Mouse (Mus musculus) thymus, postnatal 10 days (tissue): ENCODE data around the gene Prpsap1.
"Not testable (repeated sequence)": the region's sequence is repeated elsewhere in the genome, so short reads cannot be mapped to it uniquely, and the experiment has no call there.

Experiments
- DNase-seq, 2 experiments: peaks; one replicate each; pipeline ENCODE4 v3.0.0; 2021; ENCODE audit warnings: low spot score in 2 of 2

The Prpsap1 gene

DNA sequence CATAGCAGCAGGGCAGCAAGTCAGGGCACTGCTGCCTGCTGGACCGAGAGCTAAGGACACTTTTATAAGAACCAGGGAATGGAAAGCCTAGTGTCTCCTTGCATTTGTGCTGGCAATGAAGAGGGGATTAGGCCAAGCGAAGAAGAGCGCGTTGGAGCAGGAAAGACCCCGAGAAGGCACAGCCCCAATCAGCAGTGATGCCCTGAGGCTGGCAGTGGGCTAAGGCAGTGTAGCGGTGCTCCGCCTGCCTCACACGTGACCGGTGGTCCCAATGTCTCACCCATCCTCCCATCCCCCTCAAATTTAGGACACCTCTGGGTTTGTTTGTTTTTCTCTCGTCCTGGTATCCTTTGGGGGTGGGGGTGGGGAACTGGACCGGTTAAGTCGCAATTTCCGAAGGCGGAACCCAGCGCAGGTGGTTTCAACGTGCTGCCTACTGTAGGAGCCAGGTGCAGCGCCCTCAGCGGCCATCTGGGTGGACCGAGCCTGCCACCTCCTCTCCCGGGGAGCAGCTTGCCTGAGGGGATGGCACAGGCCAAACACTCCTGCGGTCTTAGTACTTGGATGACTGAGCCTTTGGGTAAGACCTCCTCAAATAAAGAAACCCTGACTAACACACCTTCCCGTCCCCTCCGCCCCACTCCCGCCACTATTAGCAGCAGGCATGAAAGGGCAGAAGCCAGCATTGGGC is 21.5 kb upstream of the Prpsap1 start:
- DNase-seq: no peak

DNA sequence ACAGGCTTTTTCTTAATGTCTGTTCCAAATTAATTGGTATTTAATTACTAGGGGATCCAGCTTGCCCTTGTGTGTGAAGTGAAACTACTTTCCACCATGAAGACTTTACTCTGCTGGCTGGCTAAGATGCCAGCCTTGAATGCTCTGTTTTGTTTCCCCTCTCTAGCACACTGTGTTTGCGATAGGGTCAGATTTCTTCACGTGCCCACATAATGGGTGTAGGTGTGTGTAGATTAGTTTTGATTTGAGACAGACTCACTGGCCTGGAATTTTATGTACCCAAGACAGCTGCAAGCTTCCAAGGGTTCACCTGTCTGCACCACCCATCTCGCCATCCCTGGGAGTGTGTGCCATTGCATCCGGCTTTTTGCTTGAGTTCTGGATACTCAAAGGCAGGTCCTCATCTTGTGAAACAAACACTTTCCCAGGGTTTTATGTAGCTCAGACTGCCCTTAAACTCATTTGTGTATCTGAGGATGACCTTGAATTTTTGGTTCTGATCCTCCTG is 19.6 kb upstream of the Prpsap1 start:
- DNase-seq: no peak

DNA sequence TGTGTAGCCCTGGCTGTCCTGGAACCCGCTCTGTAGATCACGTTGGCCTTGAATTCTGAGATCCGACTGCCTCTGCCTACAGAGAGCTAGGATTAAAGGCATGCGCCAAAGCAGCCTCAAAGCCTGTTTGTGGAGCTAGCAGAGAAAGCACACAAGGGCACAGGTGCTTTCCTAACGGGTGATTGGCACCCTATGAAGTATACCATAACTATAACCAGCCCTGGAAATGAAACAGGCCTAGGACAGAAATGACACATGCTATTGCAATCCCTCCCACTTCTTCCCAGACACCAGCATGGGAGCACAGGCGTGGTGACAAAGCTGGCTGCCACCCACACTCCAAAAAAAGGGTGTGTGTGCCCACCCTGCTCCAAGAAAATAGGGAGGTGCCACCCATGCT is 19.0 kb upstream of the Prpsap1 start:
- no peak for DNase-seq

DNA sequence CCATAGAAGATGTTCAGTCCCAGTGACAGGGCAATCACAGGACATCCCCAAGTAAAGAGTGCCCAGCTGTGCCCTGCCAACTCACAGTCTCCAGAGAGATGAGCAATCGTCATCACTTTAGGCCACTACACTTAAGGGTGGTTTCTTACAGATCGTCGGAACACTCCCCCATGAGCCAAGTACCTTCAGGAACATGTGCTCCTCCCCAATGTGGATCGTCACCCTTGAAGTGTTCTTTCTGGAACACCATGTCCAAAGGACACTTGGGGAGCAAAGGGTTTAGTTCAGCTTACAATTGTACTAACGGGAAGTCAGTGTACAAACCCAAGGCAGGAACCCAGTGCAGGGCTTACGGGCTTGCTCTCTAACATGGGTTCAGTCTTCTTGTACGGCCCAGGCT is 18.2 kb upstream of the Prpsap1 start:
- no peak for DNase-seq

DNA sequence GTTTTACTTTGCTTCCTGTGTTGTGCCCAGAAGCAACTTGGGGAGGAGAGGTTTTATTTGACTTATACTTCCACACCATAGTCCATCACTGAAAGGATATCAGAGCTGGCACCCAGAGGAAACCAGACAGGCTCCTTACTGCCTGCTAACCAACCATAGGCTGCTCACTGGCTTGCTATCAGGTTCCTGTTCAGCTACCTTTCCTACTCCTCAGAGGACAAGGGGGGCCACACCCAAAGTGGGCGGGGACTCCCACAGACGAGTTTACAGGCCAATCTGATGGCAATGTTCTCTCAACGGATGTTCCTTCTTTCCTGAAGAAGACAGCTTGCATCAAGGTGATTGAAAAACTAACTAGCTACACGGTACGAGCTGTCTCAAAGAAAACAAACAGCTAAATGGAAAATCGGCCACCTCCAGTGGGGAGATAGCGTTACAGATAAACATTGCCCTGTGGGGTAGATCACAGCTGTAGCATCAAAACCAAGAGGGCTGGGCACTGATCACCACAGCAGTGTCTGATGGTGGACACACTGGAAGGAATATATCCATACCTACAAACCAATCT is 17.4 kb upstream of the Prpsap1 start:
- no peak for DNase-seq

DNA sequence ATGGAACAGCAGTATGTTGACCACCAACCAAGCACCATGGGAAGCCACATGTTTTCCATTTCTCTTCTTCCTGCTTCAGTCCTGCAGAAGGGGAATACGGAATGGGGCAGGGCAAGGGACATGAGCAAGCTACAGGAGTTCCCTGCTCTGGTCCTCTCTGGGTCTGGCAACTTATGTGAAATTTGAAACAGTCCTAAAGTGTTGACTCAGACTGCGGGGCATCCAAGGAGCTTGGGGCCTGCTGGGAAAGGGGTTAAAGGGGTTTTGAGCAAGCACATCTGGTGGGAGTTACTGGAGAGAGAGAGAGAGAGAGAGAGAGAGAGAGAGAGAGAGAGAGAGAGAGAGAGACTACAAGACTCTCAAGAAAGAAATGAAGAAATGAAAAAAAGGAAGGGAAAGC is 14.7 kb upstream of the Prpsap1 start:
- DNase-seq: no peak

DNA sequence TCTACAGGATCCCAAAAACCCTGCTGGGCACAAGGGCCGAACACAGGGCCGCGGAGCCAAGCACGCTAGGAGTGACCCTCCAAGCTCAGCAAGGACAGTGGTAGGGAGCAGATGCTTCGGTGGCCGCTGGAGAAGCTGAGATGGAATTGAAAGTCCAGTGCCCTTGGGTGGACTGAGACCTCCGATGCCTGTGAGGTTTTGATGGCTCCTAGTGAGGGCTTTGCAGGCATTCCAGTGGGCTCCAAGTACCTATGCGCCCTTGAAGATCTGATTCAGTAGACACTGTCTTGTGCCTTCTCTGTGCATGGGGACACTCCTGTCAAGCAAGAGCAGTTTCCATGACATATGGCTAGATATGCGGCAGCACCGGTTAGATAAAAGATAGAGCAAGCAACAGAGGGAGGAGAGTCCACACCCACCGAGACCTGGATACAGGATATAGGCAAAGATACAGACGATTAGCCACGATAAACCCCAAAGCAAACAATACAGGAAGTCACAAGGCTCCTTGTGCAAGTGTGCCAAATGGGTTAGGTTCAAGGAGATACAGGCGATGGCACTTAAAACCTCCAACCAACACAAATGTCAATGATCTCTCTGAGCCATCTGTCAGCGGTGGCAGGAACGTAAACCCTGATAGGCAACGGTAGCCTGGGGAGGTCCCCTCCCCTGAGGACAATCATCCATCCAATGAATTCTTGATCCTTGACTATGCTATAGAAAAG is 12.3 kb upstream of the Prpsap1 start:
- DNase-seq: no peak

DNA sequence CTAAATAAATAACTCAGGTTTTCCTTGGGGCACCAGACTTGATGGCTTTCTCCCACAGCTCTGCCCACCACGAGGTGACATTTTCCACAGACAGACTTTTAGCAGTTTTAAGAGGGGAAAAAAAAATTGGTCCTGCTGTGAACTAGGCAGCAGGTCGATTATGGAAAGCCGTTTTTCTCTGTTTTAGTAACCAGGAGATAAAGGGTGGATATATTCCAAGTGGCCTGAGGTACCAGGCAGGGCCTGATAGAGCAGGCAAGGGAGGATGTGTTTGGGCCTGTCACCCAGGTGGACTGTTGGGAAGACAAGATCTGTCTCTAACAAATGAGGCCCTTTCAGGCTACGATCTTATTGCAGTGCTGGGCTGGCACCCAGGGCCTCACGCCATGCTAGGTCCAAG is 11.6 kb upstream of the Prpsap1 start:
- DNase-seq: no peak

DNA sequence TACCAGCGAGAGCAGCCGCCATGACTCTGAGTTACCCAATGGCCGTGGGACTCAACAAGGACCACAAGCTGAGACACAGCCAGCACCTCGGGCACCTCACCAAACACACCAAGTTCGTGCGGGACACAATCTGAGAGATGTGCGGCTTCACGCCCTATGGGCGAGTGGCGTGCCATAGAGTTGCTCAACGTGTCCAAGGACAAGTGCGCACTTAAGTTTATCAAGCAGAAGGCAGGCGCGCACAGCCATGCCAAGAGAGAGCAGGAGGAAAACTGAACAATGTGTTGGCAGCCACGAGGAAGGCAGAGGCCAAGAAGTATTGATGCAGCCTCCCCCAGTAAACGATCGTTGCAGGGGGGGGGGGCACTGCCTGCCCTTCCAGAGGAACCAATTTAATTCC is 10.5 kb upstream of the Prpsap1 start:
- DNase-seq: no peak

DNA sequence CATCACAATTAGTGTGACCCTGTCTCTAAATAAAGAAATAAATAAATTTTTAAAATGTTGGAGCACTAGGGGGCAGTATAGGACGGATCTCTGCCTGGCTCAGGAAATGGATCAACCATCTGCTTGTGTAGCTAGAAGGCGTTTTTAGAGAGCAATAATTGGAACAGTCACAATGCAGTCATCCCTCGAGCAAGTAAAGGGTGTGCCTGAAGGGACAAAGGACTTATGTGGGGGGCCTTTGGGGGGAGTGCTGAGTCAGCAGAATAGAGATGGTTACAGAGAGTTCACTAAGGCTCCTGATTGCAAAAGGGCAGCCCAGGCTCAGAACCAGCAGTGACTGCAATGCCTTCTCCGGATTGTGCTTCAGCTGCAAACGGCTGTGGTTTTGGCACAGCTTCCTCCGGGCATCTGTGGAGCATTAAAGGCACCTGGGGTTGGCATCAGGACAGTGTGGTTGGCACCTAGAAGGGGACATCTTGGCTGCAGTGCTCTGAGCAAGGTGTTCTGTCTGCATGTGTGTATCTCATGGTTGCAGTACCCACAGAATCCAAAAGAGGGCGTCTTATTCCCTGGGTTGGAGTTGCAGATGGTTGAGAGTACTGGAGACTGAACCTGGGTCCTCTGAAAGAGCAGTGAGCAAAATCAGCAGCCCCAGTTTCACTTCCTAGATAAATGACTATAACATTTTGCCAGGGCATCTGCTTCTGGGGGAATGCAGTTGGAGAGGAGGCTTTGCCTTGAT is 7.2 kb upstream of the Prpsap1 start:
- peak in 1 of 2 experiments; percentile 38 for DNase-seq

DNA sequence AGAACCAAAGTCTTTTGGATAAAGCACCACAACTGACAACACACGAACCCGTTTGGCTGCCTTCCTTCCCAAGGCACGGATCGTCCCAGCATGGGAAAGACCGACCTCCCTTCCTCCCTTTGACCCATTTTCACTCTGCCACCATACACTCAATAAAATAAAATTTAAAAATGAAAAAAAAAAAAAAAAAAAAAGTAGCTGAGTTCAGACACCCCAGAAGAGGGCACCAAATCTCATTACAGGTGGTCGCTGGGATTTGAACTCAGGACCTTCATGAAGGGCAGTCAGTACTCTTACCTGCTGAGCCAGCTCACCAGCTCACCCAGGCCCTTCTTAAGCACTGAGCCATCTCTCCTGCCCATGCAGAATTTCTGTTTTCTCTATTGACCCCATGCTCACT is 5.0 kb upstream of the Prpsap1 start:
- no peak for DNase-seq

DNA sequence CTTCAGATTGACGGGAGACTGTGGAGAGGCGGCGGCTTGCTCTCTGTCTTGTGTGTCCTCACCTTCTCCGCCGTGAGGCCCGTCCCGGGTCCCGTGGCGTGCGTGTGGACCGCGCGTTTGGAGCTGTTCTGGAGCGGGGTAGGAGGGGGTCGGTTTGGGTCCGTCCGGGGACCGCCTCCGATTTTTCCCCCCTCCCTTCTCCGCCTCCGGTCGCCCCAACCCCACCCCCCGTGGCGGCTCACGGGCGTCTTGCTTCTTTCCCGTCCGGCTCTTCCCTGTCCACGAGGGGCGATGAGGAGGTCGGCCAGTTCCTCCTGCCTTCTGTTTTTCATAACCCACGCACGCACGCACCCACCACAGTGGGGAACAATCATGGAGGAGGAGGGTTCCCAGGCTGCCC is 4.6 kb upstream of the Prpsap1 start:
- no peak for DNase-seq

DNA sequence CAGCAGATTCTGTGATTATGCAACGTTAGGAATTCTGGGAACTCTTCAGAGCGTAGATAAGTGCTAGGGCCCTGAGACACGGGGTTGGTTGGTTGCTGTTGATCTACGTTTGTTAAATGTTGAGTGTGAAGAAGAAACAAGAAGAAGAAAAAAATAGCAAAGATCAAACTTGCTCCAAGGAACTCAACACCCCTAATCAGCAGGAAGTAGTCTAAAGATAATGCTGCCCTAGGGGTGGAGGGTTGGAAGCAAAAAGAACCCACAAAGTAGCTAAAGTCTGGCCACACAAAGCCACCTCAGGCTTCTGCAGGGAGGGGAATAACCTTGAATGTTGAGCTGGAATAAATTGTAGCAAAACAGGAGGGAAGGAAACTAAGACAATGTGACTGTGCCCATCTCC is 3.3 kb upstream of the Prpsap1 start:
- no peak for DNase-seq

DNA sequence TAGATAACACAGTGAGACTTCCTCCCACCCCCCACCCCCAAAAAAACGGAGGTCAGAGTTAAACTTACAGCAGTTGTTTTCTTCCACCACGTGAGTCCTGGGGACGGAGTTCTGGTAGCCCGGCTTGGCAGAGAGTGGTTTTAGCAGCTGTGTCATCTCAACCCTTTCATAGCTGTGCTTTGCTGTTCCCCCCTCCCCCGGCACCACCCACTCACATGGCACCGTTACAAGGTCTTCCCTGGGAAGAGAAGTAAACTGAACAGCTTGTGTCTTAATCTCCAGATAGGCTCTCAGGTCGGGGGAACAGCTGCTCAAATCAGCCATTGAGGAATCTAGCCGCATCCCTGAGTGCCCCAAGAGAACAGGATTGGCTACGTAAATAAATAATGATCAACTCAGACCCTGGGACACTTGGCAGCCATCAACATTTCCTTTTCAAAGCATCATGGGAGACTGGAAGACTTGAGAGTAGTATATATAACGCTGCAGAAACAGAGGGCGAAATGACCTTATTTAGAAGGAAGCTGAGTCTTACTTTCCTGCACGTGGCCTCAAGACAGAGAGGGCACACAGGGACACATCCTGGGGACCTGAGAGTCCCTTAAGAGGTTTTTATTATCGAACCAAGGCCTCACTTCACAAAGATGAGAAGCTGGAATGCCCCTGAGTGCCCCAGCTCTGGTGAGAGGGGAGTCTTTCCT is 622 bp upstream of the Prpsap1 start:
- DNase-seq: no peak

DNA sequence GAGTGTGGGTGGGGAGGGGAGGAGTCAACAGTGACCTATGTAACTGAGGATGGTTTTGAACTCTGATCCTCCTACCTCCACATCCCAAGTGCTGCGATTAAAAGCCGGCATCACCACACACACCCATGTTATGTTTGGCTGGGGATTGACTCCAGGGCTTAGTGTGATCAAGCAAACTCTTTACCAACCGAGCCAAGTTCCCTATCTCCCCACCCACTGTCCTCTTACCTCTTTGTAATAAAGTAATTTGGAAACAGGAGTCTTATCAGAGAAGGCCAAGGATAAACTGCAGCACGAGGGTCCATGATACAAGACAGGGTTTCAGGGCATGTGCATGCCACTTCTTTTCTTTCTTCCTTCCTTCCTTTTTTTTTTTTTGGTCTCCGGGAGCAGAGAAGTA is 811 bp downstream of the Prpsap1 start:
- DNase-seq: no peak

DNA sequence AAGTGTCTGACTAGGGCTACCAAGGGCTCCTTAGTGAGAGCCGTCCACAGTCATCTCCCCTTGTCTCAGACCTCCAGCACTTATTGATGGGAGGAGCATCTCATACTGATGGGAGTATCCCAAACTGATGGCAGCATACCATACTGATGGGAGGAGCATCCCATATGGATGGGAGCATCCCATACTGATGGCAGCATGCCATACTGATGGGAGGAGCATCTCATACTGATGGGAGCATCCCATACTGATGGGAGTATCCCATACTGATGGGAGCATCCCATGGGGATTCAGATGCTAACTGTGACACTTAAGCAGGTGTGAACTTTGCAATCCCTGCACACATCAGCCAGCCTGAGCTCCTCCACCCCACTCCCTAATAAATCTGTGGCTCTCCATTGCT is 1.5 kb downstream of the Prpsap1 start:
- DNase-seq: not testable (repeated sequence)

DNA sequence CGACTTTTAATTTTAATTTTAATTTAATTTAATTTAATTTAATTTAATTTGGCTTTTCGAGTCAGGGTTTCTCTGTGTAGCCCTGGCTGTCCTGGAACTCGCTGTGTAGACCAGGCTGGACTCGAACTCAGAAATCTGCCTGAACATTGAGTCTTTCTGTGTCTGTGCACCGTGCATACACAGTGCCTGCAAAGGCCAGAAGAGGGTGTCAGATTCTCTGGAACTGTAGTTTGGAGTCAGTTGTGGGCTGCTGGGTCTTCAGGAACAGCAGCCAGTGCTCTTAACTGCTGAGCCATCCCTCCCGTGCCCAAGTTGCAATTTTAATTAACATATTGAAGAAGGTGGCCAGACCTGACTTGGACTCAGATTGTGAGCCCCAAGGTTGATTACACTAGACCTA is 2.7 kb downstream of the Prpsap1 start:
- DNase-seq: no peak

DNA sequence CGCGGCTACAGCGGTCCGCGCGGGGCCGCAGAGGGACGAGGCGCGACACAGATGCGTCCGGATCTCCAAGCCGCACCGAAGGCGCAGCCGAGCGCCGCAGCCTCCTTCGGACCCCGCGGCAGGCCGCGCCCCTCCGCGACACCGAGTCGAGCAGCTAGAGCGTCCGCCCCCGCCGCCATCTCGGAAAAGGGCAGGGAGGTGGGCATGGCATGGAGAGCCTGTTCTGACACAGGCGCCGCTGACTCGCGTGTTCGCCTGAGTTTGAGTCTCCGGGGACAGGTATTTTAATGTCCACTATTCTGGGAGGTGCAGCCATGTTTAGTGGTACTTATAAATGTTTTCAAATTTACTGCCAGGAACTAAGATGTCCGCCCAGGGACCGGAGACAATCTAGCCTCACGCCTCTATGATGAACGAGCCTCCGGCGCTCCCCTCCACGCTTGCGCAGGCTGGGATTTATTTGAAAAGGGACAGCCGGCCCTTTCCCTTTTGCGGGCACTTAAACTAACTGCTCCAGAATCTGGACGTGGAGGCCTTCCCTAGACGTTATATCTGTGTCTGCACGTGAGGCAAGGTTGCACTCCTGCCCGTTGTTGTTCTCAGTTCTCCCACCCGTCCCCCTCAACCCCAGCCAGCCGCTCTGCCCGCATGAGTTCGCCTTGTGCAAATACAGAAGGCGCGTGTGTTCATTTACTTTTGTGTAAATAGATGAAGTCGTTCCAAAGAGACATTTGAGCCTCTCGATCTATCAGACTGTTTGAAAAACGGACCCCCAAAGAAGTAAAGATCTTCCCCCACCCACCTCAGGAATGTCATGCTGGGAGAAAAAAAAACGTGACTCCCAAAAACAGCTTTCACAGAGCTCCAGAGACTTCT is 3.5 kb downstream of the Prpsap1 start:
- peak; percentile 69 to 86 for DNase-seq

DNA sequence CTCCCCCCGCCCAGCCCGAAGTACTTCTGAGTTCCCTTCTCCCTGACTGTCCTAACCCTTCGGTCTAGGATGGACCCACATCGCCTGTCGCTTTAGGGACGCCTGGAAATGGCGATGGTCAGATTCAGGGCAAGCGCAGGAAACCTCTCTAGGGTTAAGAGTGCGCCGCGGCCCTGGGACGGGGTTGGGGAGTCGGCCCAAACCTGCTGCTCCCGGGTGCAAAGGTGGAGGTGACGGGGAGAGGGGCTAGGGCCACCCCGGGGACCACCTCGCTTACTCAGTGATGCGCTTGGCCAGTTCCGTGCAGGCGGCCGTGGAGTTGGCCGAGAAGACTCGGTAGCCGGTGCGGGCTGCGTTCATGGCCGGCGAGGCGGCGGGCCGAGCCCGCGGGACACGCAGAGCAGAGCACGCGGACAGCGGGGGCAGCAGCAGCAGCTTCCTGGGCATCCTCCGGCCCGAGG is 4.2 kb downstream of the Prpsap1 start:
- peak in 1 of 2 experiments; percentile 20 for DNase-seq

DNA sequence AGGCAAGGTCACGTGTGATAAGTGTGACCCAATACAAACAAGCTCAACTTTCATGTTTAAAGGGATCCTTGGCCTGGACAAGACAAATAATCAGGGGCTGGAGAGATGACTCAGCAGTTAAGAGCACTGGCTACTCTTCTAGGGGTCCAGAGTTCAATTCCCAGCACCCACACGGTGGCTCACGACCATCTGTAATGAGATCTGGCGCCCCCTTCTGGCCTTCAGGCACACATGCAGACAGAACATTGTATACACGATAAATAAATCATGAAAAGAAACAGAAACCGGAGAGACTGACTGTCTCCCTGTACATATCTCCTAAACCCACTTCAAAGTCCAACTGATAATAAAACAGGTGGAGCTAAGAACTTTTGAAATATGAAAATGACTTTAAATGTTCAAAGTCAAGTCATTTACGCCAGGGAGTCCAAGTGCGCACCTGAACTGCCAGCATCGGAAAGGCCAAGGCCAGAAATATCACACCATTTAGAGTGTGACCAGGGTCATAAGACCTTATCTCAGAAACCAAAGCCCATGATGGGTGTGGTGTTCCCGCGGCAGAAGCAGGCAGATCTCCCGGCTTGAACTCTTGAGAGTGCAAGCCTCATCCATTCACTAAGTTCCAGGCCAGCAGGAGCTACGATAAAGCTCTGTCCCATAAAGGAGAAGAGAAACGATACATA is 5.2 kb downstream of the Prpsap1 start:
- no peak for DNase-seq
